Mouse (Mus musculus): ENCODE data around the gene Ccdc114. TPM values are rescaled to one million over a fixed set of nuclear protein-coding genes. Genes with fewer than 3 reads are reported as not detected.
"Not testable (repeated sequence)": the region's sequence is repeated elsewhere in the genome, so short reads cannot be mapped to it uniquely, and the experiment has no call there.

Gene Ccdc114
- 3.1 TPM in 1 of 2 replicates, not detected in the other for total RNA-seq (2014; fragmentation: Nextera tagmentation)
- 1.8 and 3.0 TPM in 2 replicates for total RNA-seq (2017)

- peak; percentile 25 for ATAC-seq (replicated peaks; ENCODE audit: poor library complexity, severe bottlenecking)
These were observed at the start of gene Ccdc114 for GRCm38 (mm10) chr7:45923762-45924428. Gene Ccdc114 (plus strand): TSS chr7:45924072.

- ATAC-seq (replicated peaks; ENCODE audit: poor library complexity, severe bottlenecking), result no peak
These were observed 47.0 kb upstream of the Ccdc114 start for GRCm38 (mm10) chr7:45876895-45877294.

DNA sequence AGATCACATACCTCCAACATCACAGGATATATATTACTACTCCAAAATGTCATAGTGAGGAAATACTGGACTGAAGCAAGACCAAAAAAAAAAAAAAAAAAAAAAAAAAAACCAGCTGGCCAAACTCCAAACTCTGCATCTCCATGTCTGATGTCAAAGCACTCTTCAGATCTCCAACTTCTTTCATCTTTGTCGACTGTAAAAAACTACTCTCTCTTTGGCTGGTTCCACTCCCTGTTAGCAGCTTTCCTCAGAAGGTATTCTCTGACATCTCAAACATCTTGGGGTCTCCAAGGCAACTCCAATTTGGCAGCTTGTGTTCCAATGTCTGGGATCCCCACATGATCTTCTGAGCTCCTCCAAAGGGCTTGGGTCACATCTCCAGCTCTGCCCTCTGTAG is 45.6 kb upstream of the Ccdc114 start, which contains the start of gene Grin2d:
TSS of gene Grin2d (minus strand) at position 101 of the 400 bp plus-strand sequence.
- not testable (repeated sequence) for ATAC-seq (replicated peaks; ENCODE audit: poor library complexity, severe bottlenecking)

GRCm38 (mm10) chr7:45880531-45880930 is 43.3 kb upstream of the Ccdc114 start:
- ATAC-seq (replicated peaks; ENCODE audit: poor library complexity, severe bottlenecking), result no peak

DNA sequence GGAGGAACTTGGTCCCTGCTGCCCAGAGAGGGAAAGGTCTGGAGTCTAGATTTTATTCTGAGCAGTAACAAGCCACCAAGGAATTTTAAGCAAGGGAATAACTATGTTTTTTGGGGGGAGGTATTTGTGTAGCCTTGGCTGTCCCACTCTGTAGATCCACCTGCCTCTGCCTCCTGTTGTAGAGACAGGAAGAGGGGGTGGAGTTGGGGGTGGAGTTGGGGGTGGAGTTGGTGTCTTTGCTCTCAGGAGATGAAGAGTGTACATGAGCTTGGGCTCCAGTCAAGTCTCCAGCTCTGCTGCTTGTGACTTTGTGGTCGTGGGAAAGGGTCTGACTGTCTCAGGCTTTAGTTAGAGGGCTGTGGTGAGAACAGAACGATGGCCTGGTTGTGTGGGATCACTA is 42.9 kb upstream of the Ccdc114 start:
- ATAC-seq (replicated peaks; ENCODE audit: poor library complexity, severe bottlenecking), result no peak

- ATAC-seq (replicated peaks; ENCODE audit: poor library complexity, severe bottlenecking), result peak; percentile 51
These were observed 36.6 kb upstream of the Ccdc114 start for GRCm38 (mm10) chr7:45887246-45887645.

DNA sequence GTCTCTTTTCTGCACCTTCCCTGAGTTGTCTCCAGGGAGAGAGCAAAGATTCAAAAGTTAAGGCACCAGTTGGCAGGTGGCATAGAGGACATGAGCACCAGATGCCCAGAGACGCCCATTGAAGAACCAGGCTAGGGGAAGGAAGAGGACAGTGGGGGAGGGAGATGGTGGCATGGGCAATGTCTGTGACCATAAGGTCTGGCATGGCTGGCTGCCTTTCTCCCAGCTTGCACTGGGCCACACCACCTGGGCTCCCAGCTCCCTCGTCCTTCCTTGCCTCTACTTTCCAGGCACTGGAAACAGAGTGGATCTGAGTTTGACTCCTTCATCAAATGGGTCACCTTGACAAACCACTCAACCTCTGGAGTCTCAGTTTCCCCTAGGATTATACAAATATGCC is 31.2 kb upstream of the Ccdc114 start:
- ATAC-seq (replicated peaks; ENCODE audit: poor library complexity, severe bottlenecking), result no peak

DNA sequence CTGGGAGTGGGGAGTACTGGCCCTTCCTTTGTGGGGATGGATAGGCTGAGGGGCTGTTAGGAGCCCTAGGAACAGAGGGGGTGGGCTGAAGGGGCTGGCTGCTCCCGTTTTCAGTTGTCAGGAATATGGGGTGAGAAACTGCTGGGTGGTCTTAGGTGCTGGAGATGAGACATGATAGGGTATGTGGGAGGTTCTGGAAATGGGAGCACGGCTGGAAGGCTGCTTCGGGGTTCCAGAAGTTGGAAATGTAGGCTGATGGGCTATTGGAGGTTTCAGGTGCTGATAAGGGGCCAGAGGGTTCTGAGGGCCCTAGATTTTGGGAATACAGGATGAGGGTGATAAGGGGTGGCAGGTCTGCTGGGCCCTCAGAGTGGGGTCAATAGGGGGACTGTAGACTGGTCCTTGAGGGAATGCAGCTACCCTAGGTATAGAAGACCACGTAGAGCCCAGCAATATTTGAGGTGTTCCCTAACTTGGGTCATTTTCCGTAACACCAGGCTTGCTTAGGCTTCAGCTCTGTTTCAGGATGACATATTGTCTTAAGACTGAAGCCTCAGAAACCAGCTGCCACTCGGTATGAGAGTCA is 27.8 kb upstream of the Ccdc114 start:
- no peak for ATAC-seq (replicated peaks; ENCODE audit: poor library complexity, severe bottlenecking)

DNA sequence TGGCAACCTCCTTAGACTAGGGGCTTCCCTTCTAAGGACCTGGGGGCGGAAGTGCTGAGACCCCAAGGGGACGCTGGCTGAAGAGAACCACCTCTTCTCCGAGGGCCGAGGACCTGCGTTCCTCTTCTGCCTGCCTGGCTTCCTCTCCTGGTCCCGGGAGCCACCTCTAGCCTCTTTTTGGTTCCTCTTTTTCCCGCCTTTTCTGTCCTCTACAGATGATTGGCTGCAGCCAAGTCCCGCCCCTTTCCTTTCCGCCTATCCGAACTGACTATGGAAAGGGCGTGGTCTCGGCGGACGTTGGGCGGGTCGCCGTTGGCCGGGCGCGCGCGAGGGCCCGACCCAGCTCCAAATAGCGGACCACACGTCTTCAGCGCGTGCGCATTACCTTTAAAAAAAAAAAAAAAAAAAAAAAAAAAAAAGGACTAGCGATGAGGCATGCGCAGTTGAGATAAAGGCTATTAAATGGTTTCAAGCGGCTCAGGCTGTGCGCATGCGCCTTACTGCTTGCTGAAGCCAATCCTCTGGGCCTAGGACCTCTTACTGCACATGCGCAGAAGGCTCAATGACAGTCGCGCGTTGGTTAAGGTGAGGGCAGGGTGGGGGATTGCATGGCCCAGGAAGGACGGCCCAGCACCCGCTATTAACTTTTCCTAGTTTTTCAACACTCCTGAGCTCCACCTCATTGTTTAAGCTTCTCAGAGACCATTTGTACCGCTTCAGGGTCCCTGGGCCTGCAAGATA is 27.2 kb upstream of the Ccdc114 start, which contains the start of the genes Syngr4 and Tmem143:
TSS of gene Syngr4 (minus strand) at position 198 of the 741 bp plus-strand sequence.
TSS of gene Tmem143 (plus strand) at position 425 of the 741 bp plus-strand sequence.
- peak; percentile 85 for ATAC-seq (replicated peaks; ENCODE audit: poor library complexity, severe bottlenecking)

DNA sequence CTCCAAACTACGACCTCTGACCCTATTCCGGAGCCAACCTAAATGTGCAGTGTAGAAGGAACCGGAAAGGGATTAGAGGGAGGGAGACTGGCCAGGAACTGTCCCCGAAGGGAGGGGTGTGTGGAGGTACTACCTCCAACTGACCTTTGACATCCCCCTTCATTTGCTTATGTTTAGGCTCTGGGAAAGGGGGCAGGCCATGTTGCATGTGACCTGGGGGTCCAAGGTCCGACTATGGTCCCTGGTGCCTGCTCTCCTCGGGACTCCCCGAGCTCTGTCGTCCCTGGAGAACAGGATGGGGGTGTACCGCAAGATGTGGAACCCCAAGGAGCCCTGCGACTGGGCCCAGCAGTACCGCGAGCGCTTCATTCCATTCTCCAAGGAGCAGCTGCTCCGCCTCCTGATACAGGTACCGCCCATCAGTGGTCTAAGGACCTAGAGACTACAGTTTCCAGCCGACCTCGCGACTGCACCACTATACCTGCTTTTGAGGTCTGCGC is 26.6 kb upstream of the Ccdc114 start:
- ATAC-seq (replicated peaks; ENCODE audit: poor library complexity, severe bottlenecking), result peak; percentile 52

- ATAC-seq (replicated peaks; ENCODE audit: poor library complexity, severe bottlenecking), result not testable (repeated sequence)
These were observed 25.7 kb upstream of the Ccdc114 start for GRCm38 (mm10) chr7:45898125-45898524.

DNA sequence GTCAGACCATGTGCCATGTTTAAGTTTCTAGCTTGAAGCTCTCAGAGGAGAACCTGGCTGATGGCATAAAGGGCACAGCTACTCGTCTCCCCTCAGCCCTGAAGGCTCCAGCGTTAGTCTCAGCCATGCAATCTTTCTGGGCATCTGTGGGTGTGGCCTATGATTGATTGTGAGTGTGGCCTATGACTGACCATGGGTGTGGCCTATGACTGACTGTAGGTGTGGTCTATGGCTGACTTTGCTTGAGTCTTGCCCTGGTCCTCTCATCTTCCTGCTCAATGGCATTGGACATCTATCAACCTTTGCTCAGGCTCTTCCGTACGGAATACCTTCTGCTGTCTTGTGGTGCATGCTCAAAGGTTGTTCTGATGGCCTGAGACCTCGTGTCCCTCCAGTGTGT is 22.3 kb upstream of the Ccdc114 start:
- peak; percentile 54 for ATAC-seq (replicated peaks; ENCODE audit: poor library complexity, severe bottlenecking)

DNA sequence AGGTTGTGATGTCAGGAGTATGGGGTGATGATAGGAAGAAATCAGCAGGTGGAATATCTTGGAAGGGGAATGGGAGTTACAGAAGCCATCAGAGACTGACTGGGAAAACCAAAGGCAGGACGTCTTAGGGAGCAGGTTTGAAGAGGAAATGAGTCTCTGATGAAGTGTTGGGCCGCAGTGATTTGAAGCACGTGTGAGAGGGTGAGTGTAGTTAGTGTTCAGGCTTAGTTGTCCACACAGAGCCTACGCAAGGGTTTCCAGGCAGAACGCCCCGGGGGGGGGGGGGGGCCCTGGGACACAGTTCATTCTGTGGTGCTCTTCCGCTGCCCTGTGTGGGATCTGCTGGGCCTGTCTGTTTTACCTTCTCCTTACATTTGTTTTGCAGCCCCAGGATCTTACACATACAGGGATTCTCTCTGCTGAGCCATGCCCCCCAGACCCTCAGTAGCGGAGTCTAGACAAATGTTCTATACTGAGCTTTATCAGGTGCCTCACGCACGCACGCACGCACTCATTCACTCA is 21.3 kb upstream of the Ccdc114 start:
- ATAC-seq (replicated peaks; ENCODE audit: poor library complexity, severe bottlenecking), result no peak

- peak; percentile 58 for ATAC-seq (replicated peaks; ENCODE audit: poor library complexity, severe bottlenecking)
These were observed 17.2 kb upstream of the Ccdc114 start for GRCm38 (mm10) chr7:45906622-45907021.

- no peak for ATAC-seq (replicated peaks; ENCODE audit: poor library complexity, severe bottlenecking)
These were observed 15.5 kb upstream of the Ccdc114 start for GRCm38 (mm10) chr7:45908384-45908783.

DNA sequence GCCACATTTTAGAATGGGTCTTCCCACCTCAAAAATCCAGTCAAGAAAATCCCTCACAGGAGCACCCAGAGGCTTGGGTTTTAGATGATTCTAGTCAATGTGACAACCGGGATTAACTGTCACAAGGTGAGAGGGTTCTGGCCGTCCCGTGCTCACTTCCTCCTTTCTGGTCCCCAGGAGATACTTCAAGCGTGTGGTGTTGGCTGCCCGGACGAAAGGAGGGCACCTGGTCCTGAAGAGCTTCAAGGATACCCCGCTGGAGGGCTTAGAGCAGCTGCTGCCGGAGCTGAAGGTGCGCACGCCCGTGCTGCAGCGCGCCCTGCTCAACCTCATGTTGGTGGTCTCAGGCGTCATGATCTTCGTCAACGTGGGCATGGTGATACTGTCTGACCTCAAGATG is 14.7 kb upstream of the Ccdc114 start:
- ATAC-seq (replicated peaks; ENCODE audit: poor library complexity, severe bottlenecking), result no peak

DNA sequence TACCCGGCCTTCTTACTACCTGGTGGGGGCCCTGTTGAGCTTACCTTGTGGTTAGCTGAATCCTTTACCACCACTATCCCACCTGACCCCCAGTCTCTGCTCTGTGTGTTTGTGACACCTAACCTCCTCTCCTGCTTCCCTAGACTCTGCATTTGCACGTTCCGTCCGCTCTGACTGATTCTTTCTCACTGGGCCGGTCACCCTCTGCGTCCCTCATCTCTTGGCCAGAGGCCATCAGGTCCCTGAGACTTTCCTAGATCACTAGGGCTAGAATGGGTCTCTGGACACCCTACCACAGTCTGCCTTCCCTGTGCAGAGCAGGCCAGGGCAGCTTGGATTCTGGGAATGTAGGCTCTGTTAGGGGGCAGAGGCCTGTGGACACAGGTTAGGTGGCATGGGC is 9.8 kb upstream of the Ccdc114 start:
- no peak for ATAC-seq (replicated peaks; ENCODE audit: poor library complexity, severe bottlenecking)

GRCm38 (mm10) chr7:45915011-45915410 is 8.9 kb upstream of the Ccdc114 start:
- no peak for ATAC-seq (replicated peaks; ENCODE audit: poor library complexity, severe bottlenecking)

- ATAC-seq (replicated peaks; ENCODE audit: poor library complexity, severe bottlenecking), result peak; percentile 62
These were observed 7.5 kb upstream of the Ccdc114 start for GRCm38 (mm10) chr7:45916056-45917003.
